ENCODE assay signal across 19 mouse cellular contexts in the genomic region with DNA sequence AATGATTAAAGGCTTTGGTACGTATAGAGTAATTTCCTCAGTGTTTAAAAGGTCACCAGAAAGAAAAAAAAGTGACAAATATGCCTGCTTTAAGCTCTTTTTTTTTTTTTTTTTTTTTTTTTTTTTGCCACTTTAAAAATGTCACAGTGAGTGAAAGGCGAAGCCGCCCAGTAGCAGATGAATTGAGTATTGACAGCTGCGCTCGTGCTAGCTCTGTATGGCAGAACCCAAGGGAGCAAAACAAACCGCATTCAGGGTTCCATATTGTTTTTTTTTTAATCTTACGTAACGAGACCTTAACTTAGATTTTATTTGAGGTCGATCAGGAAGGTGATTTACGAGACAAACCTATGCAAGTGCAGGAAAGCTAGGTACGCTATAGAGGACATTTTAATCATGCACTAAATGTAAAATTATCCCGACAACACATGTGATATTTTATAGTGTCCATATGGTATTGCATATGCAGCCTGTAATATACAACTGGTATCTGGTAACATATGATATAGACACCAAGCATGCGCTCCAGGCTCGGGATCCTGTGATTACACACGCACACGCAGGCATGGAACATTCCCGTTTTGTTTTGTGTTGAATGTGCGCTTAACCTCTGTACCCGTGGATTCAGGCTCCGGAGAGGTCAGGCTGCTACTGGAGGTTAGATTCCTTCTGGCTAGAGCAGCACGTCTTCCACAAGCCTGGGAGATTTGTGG.
"Had no signal": no experiment of that assay in that cellular context is flagged by ENCODE, and none has a peak within 500 bp of the region (broad histone marks: within the 10 kb centered on the region; RNA-seq: fewer than 3 reads in every experiment).

No protein-coding gene starts in this region.

- DNase-seq: kidney, adult 8-10 months; kidney, postnatal 10 days; kidney, postnatal 36 days; layer of hippocampus, postnatal 36 days; left cerebral cortex, postnatal 4 days; liver, embryonic 13.5 days; lung, adult 2 months; lung, postnatal 14 days; lung, postnatal 4 days; midbrain, embryonic 14.5 days; right cerebral cortex, adult 18-20 months; right cerebral cortex, postnatal 14 days; right cerebral cortex, postnatal 4 days; thymus, adult 2 months; thymus, postnatal 14 days had no signal

- H3K9me3 ChIP-seq: kidney, embryonic 15.5 days; liver, embryonic 13.5 days had no signal

- H3K4me1 ChIP-seq: liver, embryonic 13.5 days had no signal

- H3K4me2 ChIP-seq: kidney, embryonic 15.5 days; liver, embryonic 13.5 days; midbrain, embryonic 11.5 days had no signal

- H3K4me3 ChIP-seq: kidney, embryonic 15.5 days; left cerebral cortex, adult 2 months; liver, embryonic 13.5 days had no signal

- H3K27me3 ChIP-seq: liver, embryonic 13.5 days had no signal

- H3K36me3 ChIP-seq: kidney, embryonic 15.5 days; liver, embryonic 13.5 days had no signal

- H3K27ac ChIP-seq: kidney, embryonic 15.5 days; left cerebral cortex, adult 2 months; liver, embryonic 13.5 days; stomach, postnatal 0 days had no signal

- H3K9ac ChIP-seq: kidney, embryonic 15.5 days; liver, embryonic 13.5 days had no signal
